Mouse (Mus musculus): ENCODE measurements around the gene Svopl. TPM values are rescaled to one million over a fixed set of nuclear protein-coding genes. Genes with fewer than 3 reads are reported as not detected.

Gene Svopl
- polyA plus RNA-seq, 1 experiment, result 0.66 TPM

DNA sequence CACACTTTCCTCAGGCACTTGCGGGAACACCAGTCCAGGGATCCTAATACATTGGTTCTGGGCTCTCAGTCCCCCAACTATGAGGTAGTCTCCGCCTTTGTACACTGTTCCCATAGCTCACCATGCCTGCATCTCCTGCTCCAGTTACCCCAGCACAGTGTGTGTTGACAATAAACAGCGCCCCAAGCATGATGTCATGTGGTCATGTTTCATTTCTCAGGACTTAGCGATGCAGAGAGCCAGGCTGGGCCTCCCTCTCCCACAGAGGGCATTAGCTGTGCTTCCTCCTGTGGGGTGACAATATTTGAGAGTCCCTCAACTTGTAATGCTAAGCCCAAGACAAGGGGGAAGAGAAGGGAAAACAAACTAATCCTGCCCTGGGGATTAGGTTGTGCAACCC, 1.2 kb upstream of the Svopl start:
- H3K4me1 ChIP-seq (ENCODE audit: control insufficient read depth, insufficient read depth, low read length), result peaks cover 5% of the 10 kb centered on the region; the same call in 1 of the 2 replicates
- WGBS, result 86% methylated on average over 4 of the region's 4 CpGs
- DNase-seq, result no peak
- TF ChIP-seq POLR2A (IDR thresholded peaks at IDR 0.05; ENCODE audit: borderline replicate concordance, extremely low read depth, low read depth, low read length) (no peak), CTCF (IDR thresholded peaks at IDR 0.05; ENCODE audit: insufficient read depth, low read length) (no peak)
- no peak overlapping the region for H3K4me3 ChIP-seq (replicated peaks; ENCODE audit: extremely low read depth, low read depth, low read length)

- TF ChIP-seq CTCF (IDR thresholded peaks at IDR 0.05; ENCODE audit: insufficient read depth, low read length) (no peak), POLR2A (IDR thresholded peaks at IDR 0.05; ENCODE audit: borderline replicate concordance, extremely low read depth, low read depth, low read length) (no peak)
- 67% methylated on average over 5 of the region's 5 CpGs for WGBS
- H3K4me1 ChIP-seq (ENCODE audit: control insufficient read depth, insufficient read depth, low read length), result peaks cover 3% of the 10 kb centered on the region; the same call in 1 of the 2 replicates
- DNase-seq, result no peak
- no peak overlapping the region for H3K4me3 ChIP-seq (replicated peaks; ENCODE audit: extremely low read depth, low read depth, low read length)
Measured at GRCm38 (mm10) chr6:38032801-38033566, 13.8 kb downstream of the Svopl start.

- Histone ChIP-seq H3K4me1 (ENCODE audit: control insufficient read depth, insufficient read depth, low read length) (peaks cover 3% of the 10 kb centered on the region; the same call in 1 of the 2 replicates), H3K4me3 (replicated peaks; ENCODE audit: extremely low read depth, low read depth, low read length) (no peak overlapping the region)
- 19% methylated on average over 7 of the region's 7 CpGs for WGBS
- DNase-seq, result no peak
- TF ChIP-seq POLR2A (IDR thresholded peaks at IDR 0.05; ENCODE audit: borderline replicate concordance, extremely low read depth, low read depth, low read length) (no peak), CTCF (IDR thresholded peaks at IDR 0.05; ENCODE audit: insufficient read depth, low read length) (no peak)
Measured at GRCm38 (mm10) chr6:38031924-38032540, 14.8 kb downstream of the Svopl start.

DNA sequence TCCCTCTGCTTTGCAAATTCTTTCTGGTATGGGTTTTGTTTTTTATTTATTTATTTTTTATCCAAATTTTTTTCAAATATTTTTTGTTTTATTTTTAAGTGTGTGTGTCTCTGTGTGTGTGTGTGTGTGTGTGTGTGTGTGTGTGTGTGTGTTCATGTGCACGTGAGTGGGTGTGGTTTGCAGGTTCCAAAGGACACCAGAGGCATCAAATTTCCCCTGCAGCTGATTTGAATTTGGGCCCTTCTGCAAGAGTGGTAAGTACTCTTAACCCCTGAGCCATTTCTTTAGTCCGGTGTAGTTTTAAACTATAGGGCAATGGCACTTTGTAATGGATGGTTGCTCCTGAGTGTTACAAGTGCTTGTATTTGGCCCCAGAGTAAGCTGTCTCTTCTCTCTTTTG, 18.6 kb downstream of the Svopl start:
- Histone ChIP-seq H3K4me3 (replicated peaks; ENCODE audit: extremely low read depth, low read depth, low read length) (no peak overlapping the region), H3K4me1 (ENCODE audit: control insufficient read depth, insufficient read depth, low read length) (peaks cover 3% of the 10 kb centered on the region; the same call in 1 of the 2 replicates)
- WGBS, result 55% methylated on average over 2 of the region's 2 CpGs
- no peak for DNase-seq
- TF ChIP-seq CTCF (IDR thresholded peaks at IDR 0.05; ENCODE audit: insufficient read depth, low read length) (no peak), POLR2A (IDR thresholded peaks at IDR 0.05; ENCODE audit: borderline replicate concordance, extremely low read depth, low read depth, low read length) (no peak)

DNA sequence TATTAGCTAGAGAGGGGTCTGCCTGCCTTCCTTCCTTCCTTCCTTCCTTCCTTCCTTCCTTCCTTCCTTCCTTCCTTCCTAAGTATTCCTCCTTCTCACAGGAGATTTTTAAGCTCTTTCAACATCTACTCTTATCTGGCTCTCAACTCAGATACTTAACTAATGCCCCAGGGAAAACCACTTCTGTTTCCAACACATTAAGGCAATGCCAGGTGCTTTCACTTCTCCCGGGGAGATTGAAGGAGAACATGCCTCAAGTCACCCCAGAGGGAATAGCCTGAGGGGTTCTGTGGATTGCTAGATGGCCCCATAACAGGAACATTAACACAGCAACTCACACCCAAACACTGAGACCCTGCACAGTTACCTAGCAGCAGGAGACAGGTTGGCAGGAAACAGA, 19.0 kb downstream of the Svopl start:
- DNase-seq, result peak; percentile 14
- Histone ChIP-seq H3K4me1 (ENCODE audit: control insufficient read depth, insufficient read depth, low read length) (peaks cover 3% of the 10 kb centered on the region; the same call in 1 of the 2 replicates), H3K4me3 (replicated peaks; ENCODE audit: extremely low read depth, low read depth, low read length) (no peak overlapping the region)
- WGBS, result 39% methylated on average over 1 of the region's 1 CpGs
- TF ChIP-seq CTCF (IDR thresholded peaks at IDR 0.05; ENCODE audit: insufficient read depth, low read length), result no peak
- no peak for TF ChIP-seq POLR2A (IDR thresholded peaks at IDR 0.05; ENCODE audit: borderline replicate concordance, extremely low read depth, low read depth, low read length)

GRCm38 (mm10) chr6:38023284-38023683, 23.5 kb downstream of the Svopl start:
- WGBS, result 25% methylated on average over 7 of the region's 7 CpGs
- TF ChIP-seq CTCF (IDR thresholded peaks at IDR 0.05; ENCODE audit: insufficient read depth, low read length) (no peak), POLR2A (IDR thresholded peaks at IDR 0.05; ENCODE audit: borderline replicate concordance, extremely low read depth, low read depth, low read length) (no peak)
- Histone ChIP-seq H3K4me3 (replicated peaks; ENCODE audit: extremely low read depth, low read depth, low read length) (no peak overlapping the region), H3K4me1 (ENCODE audit: control insufficient read depth, insufficient read depth, low read length) (no peaks in the 10 kb centered on the region)
- DNase-seq, result no peak

DNA sequence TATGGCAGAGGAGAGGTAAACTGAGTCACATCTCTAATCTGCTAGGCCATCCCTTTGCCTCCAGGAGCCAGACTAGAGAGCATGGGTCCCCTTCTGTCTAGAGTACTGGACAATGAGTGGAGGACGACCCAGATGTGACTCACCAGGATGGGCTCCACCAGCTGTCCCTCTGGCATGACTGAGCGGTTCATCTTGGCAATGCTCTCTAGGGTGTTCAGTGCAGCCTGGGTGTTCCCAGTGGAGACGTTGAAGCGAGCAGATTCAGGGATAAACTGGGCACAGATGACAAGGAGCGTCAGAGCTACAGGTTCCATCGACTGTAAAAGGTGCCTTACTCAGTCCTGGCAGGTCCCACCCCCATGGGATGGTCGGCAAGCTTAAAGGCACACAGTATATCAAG, 25.4 kb downstream of the Svopl start:
- no peak for DNase-seq
- Histone ChIP-seq H3K4me1 (ENCODE audit: control insufficient read depth, insufficient read depth, low read length) (no peaks in the 10 kb centered on the region), H3K4me3 (replicated peaks; ENCODE audit: extremely low read depth, low read depth, low read length) (no peak overlapping the region)
- 82% methylated on average over 7 of the region's 7 CpGs for WGBS
- TF ChIP-seq POLR2A (IDR thresholded peaks at IDR 0.05; ENCODE audit: borderline replicate concordance, extremely low read depth, low read depth, low read length) (no peak), CTCF (IDR thresholded peaks at IDR 0.05; ENCODE audit: insufficient read depth, low read length) (no peak)

DNA sequence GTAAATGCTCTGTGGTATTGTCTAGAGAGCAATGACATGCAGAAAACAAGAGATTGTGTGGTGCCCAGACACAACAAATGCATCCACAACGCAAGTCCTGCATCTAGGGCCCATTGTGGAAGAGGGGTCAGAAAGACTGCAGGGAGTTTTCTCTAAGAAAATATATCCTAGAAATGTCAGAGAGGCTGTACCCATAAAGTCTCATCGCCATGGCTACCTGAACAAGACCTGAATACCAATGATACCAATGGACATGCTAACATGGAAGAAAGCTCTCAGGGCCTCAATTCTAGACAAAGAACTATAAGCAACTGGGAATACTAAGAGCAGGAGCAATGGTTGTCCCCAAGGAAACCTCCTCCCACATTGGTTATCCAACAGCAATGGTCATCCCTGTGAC, 34.0 kb downstream of the Svopl start:
- Histone ChIP-seq H3K4me3 (replicated peaks; ENCODE audit: extremely low read depth, low read depth, low read length) (no peak overlapping the region), H3K4me1 (ENCODE audit: control insufficient read depth, insufficient read depth, low read length) (no peaks in the 10 kb centered on the region)
- no peak for TF ChIP-seq CTCF (IDR thresholded peaks at IDR 0.05; ENCODE audit: insufficient read depth, low read length)
- TF ChIP-seq POLR2A (IDR thresholded peaks at IDR 0.05; ENCODE audit: borderline replicate concordance, extremely low read depth, low read depth, low read length), result no peak
- DNase-seq, result no peak
- WGBS, result 96% methylated on average over 2 of the region's 2 CpGs

GRCm38 (mm10) chr6:38007459-38007858, 39.3 kb downstream of the Svopl start:
- DNase-seq, result peak; percentile 18
- TF ChIP-seq POLR2A (IDR thresholded peaks at IDR 0.05; ENCODE audit: borderline replicate concordance, extremely low read depth, low read depth, low read length) (no peak), CTCF (IDR thresholded peaks at IDR 0.05; ENCODE audit: insufficient read depth, low read length) (peak; percentile 58)
- Histone ChIP-seq H3K4me3 (replicated peaks; ENCODE audit: extremely low read depth, low read depth, low read length) (no peak overlapping the region), H3K4me1 (ENCODE audit: control insufficient read depth, insufficient read depth, low read length) (no peaks in the 10 kb centered on the region)
- 8% methylated on average over 6 of the region's 6 CpGs for WGBS

DNA sequence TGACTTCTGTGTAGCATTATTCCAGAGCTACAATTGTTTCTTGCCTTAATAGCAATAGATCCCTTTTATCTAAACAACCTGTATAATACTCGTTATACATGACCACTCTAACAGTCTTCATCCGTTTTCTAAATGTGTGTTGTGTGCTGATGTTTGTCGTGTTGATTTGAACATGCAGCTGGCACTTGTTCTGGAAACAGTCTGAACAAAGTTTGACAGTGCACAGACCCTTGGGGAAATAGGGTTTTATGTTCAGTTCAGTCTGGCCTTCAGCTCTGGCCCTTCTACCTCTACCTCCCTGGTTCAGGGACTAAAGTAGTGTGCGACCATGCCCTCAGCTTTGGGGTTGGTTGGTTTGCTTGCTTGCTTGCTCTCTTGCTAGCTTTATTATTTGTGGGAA, 79.4 kb downstream of the Svopl start:
- 88% methylated on average over 4 of the region's 4 CpGs for WGBS
- TF ChIP-seq POLR2A (IDR thresholded peaks at IDR 0.05; ENCODE audit: borderline replicate concordance, extremely low read depth, low read depth, low read length) (no peak), CTCF (IDR thresholded peaks at IDR 0.05; ENCODE audit: insufficient read depth, low read length) (no peak)
- DNase-seq, result no peak

More for the DNA sequence above, 79.4 kb downstream of the Svopl start:
- Histone ChIP-seq H3K4me3 (replicated peaks; ENCODE audit: extremely low read depth, low read depth, low read length) (no peak overlapping the region), H3K4me1 (ENCODE audit: control insufficient read depth, insufficient read depth, low read length) (no peaks in the 10 kb centered on the region)
